Mouse (Mus musculus): ENCODE measurements at regions not wholly inside any gene's neighbourhood (a gene's known extent, or its start where the extent isn't known, plus 50 kb on each side); places are given as distances from the start of the nearest gene placed in this dataset.

DNA sequence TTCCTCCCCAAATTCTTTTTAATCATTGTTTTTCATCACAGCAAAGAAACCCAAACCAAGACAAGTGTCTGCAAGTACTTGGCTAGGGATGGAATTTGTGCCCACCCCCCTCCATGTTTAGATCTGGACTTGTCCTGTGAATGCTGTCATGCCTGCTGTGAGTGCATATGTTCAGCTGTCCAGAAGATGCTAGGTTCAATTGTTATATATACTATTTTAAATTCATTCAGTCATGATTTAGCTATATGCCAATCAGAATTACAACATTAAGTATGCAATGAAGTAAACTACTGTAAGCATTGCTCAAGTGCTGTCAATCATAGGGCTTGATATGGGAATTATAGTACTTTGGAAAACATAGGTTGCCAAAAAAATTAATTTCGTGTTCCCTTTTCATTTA lies 94.5 kb upstream of the Ppfia2 start:
- TF ChIP-seq CTCF (conservative IDR thresholded peaks at IDR 0.05; ENCODE audit: low read length) (no peak), NANOG (IDR thresholded peaks at IDR 0.05; ENCODE audit: borderline replicate concordance, low read length) (no peak)
